Mouse (Mus musculus) CH12.LX (cell line): ENCODE data around the gene Wbp2. TPM values are rescaled to one million over a fixed set of nuclear protein-coding genes. Genes with fewer than 3 reads are reported as not detected.

ENCODE experiments used
- DNase-seq: peaks from one replicate; pipeline ENCODE4 v3.0.0-alpha.2; 2013; ENCODE audit errors: extremely low read depth
- H3K27ac ChIP-seq: 2 replicates; pipeline ENCODE4 v1.5.1; 2012; ENCODE audit warnings: low read depth, mild to moderate bottlenecking, control low read depth, moderate library complexity; ENCODE audit not compliant: insufficient read depth
- H3K27me3 ChIP-seq: replicated peaks from 2 replicates; pipeline ENCODE3; 2012; ENCODE audit warnings: inconsistent platforms
- H3K36me3 ChIP-seq, 2 experiments: replicated peaks in 1 of 2; 2 replicates each; pipeline versions ENCODE3 to v1.6.1; 2012; ENCODE audit warnings: inconsistent platforms in 1 of 2, low read length in 1 of 2, mild to moderate bottlenecking in 1 of 2, mixed read lengths in 1 of 2, moderate library complexity in 1 of 2; ENCODE audit not compliant: control insufficient read depth in 1 of 2, insufficient read depth in 1 of 2
- H3K4me1 ChIP-seq, 2 experiments: 2 replicates each; pipeline ENCODE4 v1.6.1; 2012; ENCODE audit warnings: inconsistent platforms in 1 of 2, moderate library complexity in 1 of 2; ENCODE audit not compliant: insufficient read depth in 2 of 2, control insufficient read depth in 1 of 2
- H3K4me2 ChIP-seq: 2 replicates; pipeline ENCODE4 v1.6.1; 2012; ENCODE audit warnings: low read depth, mild to moderate bottlenecking, control low read depth; ENCODE audit not compliant: poor library complexity, insufficient read depth, severe bottlenecking
- H3K4me3 ChIP-seq, 3 experiments: fragments of 150-350 bp in 1 of 3; sonication (generic) in 1 of 3; replicated peaks in 1 of 3; 2 replicates each; pipeline versions ENCODE3 to v1.5.1; 2011 to 2012; ENCODE audit warnings: low read depth in 2 of 3, low read length in 2 of 3, mild to moderate bottlenecking in 2 of 3, moderate library complexity in 2 of 3, control low read depth in 1 of 3, improper control_type of control experiment in 1 of 3, inconsistent platforms in 1 of 3, mixed read lengths in 1 of 3; ENCODE audit not compliant: poor library complexity in 1 of 3
- H3K79me2 ChIP-seq: replicated peaks from 2 replicates; pipeline ENCODE4 v1.6.1; 2012; ENCODE audit warnings: mild to moderate bottlenecking, moderate library complexity; ENCODE audit not compliant: control insufficient read depth, poor library complexity, insufficient read depth, severe bottlenecking; ENCODE audit errors: extremely low read depth
- H3K9ac ChIP-seq: 2 replicates; pipeline ENCODE4 v1.6.1; 2012; ENCODE audit warnings: low read depth, mild to moderate bottlenecking, control low read depth, moderate library complexity; ENCODE audit not compliant: insufficient read depth
- H3K9me3 ChIP-seq: replicated peaks from 2 replicates; pipeline ENCODE3; 2012; ENCODE audit warnings: low read length, inconsistent platforms, mixed read lengths
- CTCF ChIP-seq, 2 experiments: IDR thresholded peaks in 1 of 2; conservative IDR thresholded peaks in 1 of 2; 2 replicates each; pipeline ENCODE4 v1.5.1; 2011 to 2012; ENCODE audit warnings: low read depth in 2 of 2, low read length in 2 of 2, improper control_type of control experiment in 1 of 2, inconsistent platforms in 1 of 2, mild to moderate bottlenecking in 1 of 2, moderate library complexity in 1 of 2
- JUN ChIP-seq: IDR thresholded peaks from 2 replicates; pipeline ENCODE4 v1.6.1; 2011; ENCODE audit warnings: low read depth, mild to moderate bottlenecking, low read length, improper control_type of control experiment, moderate library complexity; ENCODE audit not compliant: insufficient read depth
- JUND ChIP-seq: conservative IDR thresholded peaks from 2 replicates; pipeline ENCODE4 v1.6.1; 2011; ENCODE audit warnings: low read depth, low read length, improper control_type of control experiment
- KAT2A ChIP-seq: IDR thresholded peaks from 2 replicates; pipeline ENCODE4 v1.6.1; 2012; ENCODE audit warnings: low read length, improper control_type of control experiment, inconsistent platforms; ENCODE audit not compliant: insufficient replicate concordance
- MAFK ChIP-seq: IDR thresholded peaks from 2 replicates; pipeline ENCODE4 v1.6.1; 2011; ENCODE audit warnings: low read length, improper control_type of control experiment; ENCODE audit not compliant: insufficient replicate concordance
- MAX ChIP-seq: IDR thresholded peaks from 2 replicates; pipeline ENCODE4 v1.6.1; 2011; ENCODE audit warnings: low read length, improper control_type of control experiment
- MEF2A ChIP-seq: IDR thresholded peaks from 2 replicates; pipeline ENCODE4 v1.6.1; 2014; ENCODE audit warnings: low read depth, mild to moderate bottlenecking, inconsistent platforms, low read length, improper control_type of control experiment, borderline replicate concordance
- NELFE ChIP-seq: IDR thresholded peaks from 2 replicates; pipeline ENCODE4 v1.6.1; 2011; ENCODE audit warnings: low read depth, low read length, improper control_type of control experiment
- NRF1 ChIP-seq: IDR thresholded peaks from 2 replicates; pipeline ENCODE4 v1.6.1; 2014; ENCODE audit warnings: low read depth, mild to moderate bottlenecking, inconsistent platforms, low read length, improper control_type of control experiment, moderate library complexity
- POLR2A ChIP-seq: IDR thresholded peaks from 2 replicates; pipeline ENCODE4 v1.6.1; 2011; ENCODE audit warnings: low read depth, mild to moderate bottlenecking, improper control_type of control experiment, low read length
- POLR2AphosphoS2 ChIP-seq: IDR thresholded peaks from 2 replicates; pipeline ENCODE4 v1.6.1; 2011; ENCODE audit warnings: low read depth, low read length, improper control_type of control experiment
- RAD21 ChIP-seq: IDR thresholded peaks from 2 replicates; pipeline ENCODE4 v1.6.1; 2011; ENCODE audit warnings: low read depth, mild to moderate bottlenecking, low read length, improper control_type of control experiment, moderate library complexity
- SMC3 ChIP-seq: IDR thresholded peaks from 2 replicates; pipeline ENCODE4 v1.6.1; 2011; ENCODE audit warnings: low read depth, low read length, improper control_type of control experiment
- TBP ChIP-seq: conservative IDR thresholded peaks from 2 replicates; pipeline ENCODE4 v1.6.1; 2011; ENCODE audit warnings: low read depth, low read length, improper control_type of control experiment
- USF2 ChIP-seq: conservative IDR thresholded peaks from 2 replicates; pipeline ENCODE4 v1.6.1; 2011; ENCODE audit warnings: low read depth, low read length, improper control_type of control experiment
- ZC3H11A ChIP-seq: IDR thresholded peaks from 2 replicates; pipeline ENCODE4 v1.6.1; 2012; ENCODE audit warnings: low read depth, mild to moderate bottlenecking, inconsistent platforms, low read length, improper control_type of control experiment
- ZMIZ1 ChIP-seq: IDR thresholded peaks from 2 replicates; pipeline ENCODE4 v1.6.1; 2012; ENCODE audit warnings: low read depth, mild to moderate bottlenecking, inconsistent platforms, low read length, improper control_type of control experiment
- ZNF384 ChIP-seq: IDR thresholded peaks from 2 replicates; pipeline ENCODE4 v1.6.1; 2012; ENCODE audit warnings: low read depth, low read length, improper control_type of control experiment, inconsistent platforms
- dilution Hi-C: fragments of 300-500 bp; cut with MboI; formaldehyde crosslinking; loops from 2 replicates; pipeline ENCODE4 v1.14.3; 2020; ENCODE audit warnings: low sequenced_read_pairs; ENCODE audit not compliant: extremely low pct_unique_long_range_greater_than_20kb, extremely low pct_ligation_motif_present
- in situ Hi-C: fragments of 300-500 bp; cut with MboI; formaldehyde crosslinking; loops from 3 replicates; pipeline ENCODE4 v1.14.3; 2019; ENCODE audit warnings: low sequenced_read_pairs, low pct_ligation_motif_present, low pct_unique_long_range_greater_than_20kb, mixed read lengths
- polyA plus RNA-seq: library from polyadenylated mRNA; unstranded; fragments of >175 nt; gene quantifications from 2 replicates; pipeline ENCODE4 v1.2.1, GENCODE M21; 2012; ENCODE audit warnings: low read depth; ENCODE audit not compliant: insufficient read length
- total RNA-seq, 2 experiments: library from RNA; depleted of rRNA; stranded (reverse); fragments of 300-350 nt in 1 of 2; fragments of >200 nt in 1 of 2; gene quantifications; 2 replicates each; pipeline ENCODE4 v1.2.3; 2012 to 2014

The Wbp2 gene
- total and polyA plus RNA-seq, 3 experiments: 15.2 to 97.1 (median 30.7) TPM

- Histone ChIP-seq H3K4me1 (peaks cover 3 to 6% of the 10 kb centered on the region in 2 experiments; a peak in 3 of 4 replicates), H3K4me3 (no peak overlapping the region), H3K9ac (no peak overlapping the region), H3K79me2 (no peaks in the 10 kb centered on the region), H3K36me3 (no peaks in the 10 kb centered on the region), H3K4me2 (no peak overlapping the region), H3K9me3 (peaks cover 5% of the 10 kb centered on the region), H3K27me3 (peaks cover 4% of the 10 kb centered on the region), H3K27ac (no peak overlapping the region)
- TF ChIP-seq MAX (no peak), ZMIZ1 (no peak), USF2 (no peak), POLR2A (no peak), JUN (no peak), KAT2A (no peak), NRF1 (no peak), MAFK (no peak), CTCF (conservative IDR thresholded peaks at IDR 0.05 in 1 of 2, IDR thresholded peaks at IDR 0.05 in 1 of 2; ENCODE audit: low read depth in 2 of 2, low read length in 2 of 2) (no peak), ZNF384 (no peak), TBP (no peak), RAD21 (no peak), JUND (no peak), POLR2AphosphoS2 (no peak), NELFE (no peak), MEF2A (no peak)
- dilution Hi-C loops: no loop called here
- DNase-seq: no peak
- in situ Hi-C loops: no loop called here
These were observed 12.1 kb upstream of the Wbp2 start for GRCm38 (mm10) chr11:116098711-116099460.

DNA sequence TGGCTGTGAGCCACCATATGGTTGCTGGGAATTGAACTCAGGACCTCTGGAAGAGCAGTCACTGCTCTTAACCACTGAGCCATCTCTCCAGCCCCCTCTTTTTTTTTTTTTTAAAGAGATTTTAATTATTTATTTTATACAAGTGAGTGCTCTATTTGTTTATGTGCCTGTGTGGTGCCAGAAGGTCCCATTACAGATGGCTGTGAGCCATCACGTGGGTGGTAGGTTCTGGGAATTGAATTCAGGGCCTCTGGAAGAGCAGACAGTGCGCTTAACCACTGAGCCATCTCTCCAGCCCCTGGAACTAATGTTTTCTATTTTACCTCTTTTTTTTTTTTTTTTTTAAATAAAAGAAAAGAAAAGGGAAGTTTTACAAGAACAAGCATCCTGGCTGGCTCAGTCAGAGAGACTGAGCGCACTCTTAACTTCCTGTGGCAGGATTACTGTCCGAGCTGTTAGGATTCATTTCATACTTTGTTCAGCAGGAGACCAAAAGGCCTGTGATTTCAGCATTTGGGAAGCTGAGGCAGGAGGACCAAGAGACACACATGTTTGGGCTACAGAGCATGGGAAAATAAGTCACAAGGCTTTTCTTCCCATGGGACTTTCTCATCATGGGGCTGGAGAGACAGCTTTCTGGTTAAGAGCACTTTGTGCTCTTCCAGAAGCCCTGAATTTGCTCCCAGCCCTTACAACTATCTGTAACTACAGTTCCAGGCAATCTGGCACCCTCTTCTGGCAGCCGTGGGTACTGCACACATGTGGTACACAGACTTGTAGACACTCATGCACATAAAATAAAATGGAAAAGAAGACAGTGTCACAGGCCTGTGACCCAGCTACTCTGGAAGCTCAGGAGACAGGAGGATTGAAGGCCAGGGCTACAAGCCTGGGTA, 9.7 kb upstream of the Wbp2 start:
- Histone ChIP-seq H3K9me3 (peaks cover 5% of the 10 kb centered on the region), H3K4me3 (no peak overlapping the region), H3K9ac (no peak overlapping the region), H3K27me3 (peaks cover 4% of the 10 kb centered on the region), H3K4me1 (no peaks in the 10 kb centered on the region), H3K4me2 (no peak overlapping the region), H3K27ac (no peak overlapping the region), H3K36me3 (no peaks in the 10 kb centered on the region), H3K79me2 (no peaks in the 10 kb centered on the region)
- in situ Hi-C loops: no loop called here
- peak; percentile 61 for DNase-seq
- dilution Hi-C loops: no loop called here
- TF ChIP-seq RAD21 (peak; percentile 4), SMC3 (peak; percentile 21), CTCF (conservative IDR thresholded peaks at IDR 0.05 in 1 of 2, IDR thresholded peaks at IDR 0.05 in 1 of 2; ENCODE audit: low read depth in 2 of 2, low read length in 2 of 2) (peak; percentile 57 to 62; a peak in 3 of 4 replicates), ZC3H11A (no peak)
